Mouse (Mus musculus): Measurements from ENCODE around the gene Gys1. TPM values are rescaled to one million over a fixed set of nuclear protein-coding genes. Genes with fewer than 3 reads are reported as not detected.

Gene Gys1
- polyA plus RNA-seq, 1 experiment: 28.8 TPM

DNA sequence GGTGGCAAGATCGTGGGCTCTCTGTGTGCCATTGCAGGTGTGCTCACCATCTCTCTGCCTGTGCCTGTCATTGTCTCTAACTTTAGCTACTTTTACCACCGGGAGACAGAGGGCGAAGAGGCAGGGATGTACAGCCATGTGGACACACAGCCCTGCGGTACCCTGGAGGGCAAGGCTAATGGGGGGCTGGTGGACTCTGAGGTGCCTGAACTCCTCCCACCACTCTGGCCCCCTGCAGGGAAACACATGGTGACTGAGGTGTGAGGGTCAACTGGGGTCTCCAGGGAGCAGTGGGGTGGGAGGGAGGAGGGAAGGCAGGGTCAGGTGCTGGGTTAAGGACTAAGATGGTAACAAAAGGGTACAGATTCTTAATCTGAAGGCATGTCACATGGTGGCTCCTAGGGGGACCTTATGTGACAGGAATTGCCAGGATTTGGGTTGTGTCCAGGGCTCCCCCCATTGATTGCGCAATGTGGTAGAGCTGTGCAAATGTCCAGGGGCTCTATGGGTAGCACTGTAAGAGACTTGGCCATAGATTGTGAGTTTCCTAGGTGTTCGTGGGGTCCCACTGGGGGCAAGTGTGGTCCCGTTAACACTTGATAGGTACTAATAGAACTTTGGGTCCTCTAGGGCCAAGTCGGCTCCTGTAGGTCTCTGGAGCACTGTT is 25.0 kb upstream of the Gys1 start:
- no peak for TF ChIP-seq GATA1 (IDR thresholded peaks at IDR 0.05; ENCODE audit: low read length)

GRCm38 (mm10) chr7:45412421-45412820 is 22.2 kb upstream of the Gys1 start:
- TF ChIP-seq GATA1 (IDR thresholded peaks at IDR 0.05; ENCODE audit: low read length): no peak

DNA sequence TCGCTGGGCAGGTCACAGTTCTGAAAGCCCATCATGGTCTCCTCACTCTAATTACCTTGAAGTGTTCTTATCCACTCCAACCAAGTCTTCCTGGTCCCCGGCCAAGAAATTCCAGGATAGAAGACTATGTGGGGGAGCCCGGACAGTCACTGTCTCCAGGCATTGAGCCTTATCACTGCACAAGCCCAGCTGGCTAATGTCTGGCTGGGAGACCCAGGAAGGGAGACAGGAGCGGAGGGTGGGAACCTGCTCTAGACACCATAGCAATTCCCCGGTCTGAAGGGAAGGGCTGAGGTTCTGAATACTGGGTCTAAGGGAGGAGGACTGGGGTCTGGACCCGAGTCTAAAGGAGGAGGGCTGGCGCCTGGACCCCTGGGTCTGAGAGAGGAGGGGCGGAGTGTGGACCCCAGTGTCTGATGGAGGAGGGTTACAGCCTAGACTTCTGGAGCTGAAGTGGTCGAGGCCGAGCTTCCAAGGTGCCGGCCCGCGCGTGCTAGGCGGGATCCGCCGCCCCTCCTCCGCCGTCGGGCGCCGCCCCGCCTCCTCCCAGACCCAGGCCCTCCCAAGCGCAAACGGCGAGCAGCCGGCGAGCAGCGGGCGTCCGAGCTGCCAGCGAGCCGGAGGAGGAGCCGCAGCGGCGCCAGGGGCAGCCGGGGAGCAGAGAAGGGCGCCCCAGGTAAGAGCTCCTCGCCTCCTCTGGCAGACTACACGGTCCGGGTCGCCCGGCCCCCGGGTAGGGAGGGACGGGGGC is 21.4 kb upstream of the Gys1 start, which contains the start of gene Ntf5:
Ntf5 (plus strand) TSS at position 583 of the 751 bp plus-strand sequence.
- no peak for TF ChIP-seq GATA1 (IDR thresholded peaks at IDR 0.05; ENCODE audit: low read length)

GRCm38 (mm10) chr7:45413864-45414739 is 20.5 kb upstream of the Gys1 start:
- TF ChIP-seq GATA1 (IDR thresholded peaks at IDR 0.05; ENCODE audit: low read length): no peak

DNA sequence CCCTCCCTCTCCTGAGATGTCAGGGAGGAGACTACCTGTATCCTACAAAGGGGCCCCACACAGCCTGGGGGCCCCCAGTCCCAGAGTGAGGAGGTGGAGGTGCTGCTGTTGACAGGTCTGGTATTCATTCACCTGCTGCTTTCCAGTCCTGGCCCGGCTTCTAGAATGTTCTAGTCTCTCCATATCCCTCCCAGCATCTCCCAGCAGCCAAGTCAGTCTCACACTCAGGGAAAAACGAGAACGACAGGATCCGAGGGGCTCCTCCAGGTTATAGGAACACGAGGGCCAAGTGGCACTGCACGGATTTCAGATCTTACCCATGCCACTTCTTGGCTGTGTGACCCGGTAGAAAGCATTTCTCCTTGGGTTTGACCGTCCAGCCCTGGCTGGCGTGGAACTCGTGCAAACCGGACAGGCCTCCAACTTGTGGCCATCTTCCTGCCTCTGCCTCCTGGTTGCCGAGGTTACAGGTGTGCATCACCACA is 19.9 kb upstream of the Gys1 start:
- no peak for TF ChIP-seq GATA1 (IDR thresholded peaks at IDR 0.05; ENCODE audit: low read length)

GRCm38 (mm10) chr7:45415636-45416035 is 19.0 kb upstream of the Gys1 start:
- TF ChIP-seq GATA1 (IDR thresholded peaks at IDR 0.05; ENCODE audit: low read length): no peak

- no peak for TF ChIP-seq GATA1 (IDR thresholded peaks at IDR 0.05; ENCODE audit: low read length)
Measured at GRCm38 (mm10) chr7:45417962-45418492, 16.6 kb upstream of the Gys1 start.

DNA sequence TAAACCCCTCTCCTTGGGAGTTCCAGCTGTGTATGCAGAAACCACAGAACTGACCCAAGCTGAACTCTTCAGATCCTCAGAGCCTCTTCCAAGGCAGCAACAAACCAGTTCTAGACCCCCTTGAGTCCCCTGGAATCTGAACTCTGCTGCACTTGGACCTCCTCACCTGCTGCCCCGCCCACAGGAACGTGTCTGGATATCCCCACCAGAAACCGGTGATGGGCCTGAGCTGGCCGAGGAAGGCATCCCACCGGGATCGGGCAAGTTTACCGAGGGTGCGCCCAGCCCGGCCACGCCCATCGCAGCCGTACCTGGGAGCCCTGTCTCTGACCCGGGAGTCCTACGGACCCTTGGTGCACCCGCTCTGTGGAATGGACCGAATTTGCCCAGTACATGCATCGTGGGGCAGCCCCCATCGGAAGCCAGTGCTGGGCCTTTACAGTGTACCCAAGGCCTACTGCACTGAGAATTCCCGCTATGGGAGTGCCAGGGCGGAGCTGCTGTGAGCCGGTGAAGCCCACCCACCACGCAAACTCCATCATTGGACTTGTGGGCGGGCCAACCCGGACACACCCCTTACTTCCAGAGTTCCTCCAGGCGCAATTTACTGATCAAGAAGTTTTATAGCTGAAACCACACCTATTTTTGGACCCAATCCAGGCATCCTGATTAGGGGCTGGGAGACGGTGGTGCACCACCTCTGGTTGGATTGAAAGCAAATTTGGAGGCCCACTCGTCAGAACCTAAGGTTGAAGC is 14.6 kb upstream of the Gys1 start:
- TF ChIP-seq GATA1 (IDR thresholded peaks at IDR 0.05; ENCODE audit: low read length): no peak

DNA sequence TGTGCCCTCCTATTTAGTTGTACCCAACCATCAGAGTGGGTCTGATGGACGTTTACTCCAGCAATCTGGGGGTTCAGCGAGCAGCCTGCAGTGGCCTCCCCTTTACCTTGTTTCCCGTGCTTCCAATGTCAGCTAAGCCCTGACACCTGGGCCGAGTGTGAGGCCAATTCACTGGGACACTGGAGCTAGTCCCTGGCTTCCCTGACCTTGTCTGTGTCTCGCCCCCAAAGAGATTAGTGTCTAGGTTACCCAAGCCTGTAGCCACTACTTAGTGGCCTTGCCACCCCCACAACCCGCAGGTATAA is 14.1 kb upstream of the Gys1 start, which contains the start of gene Lhb:
Lhb (plus strand) TSS at position 206 of the 305 bp plus-strand sequence.
- no peak for TF ChIP-seq GATA1 (IDR thresholded peaks at IDR 0.05; ENCODE audit: low read length)

- no peak for TF ChIP-seq GATA1 (IDR thresholded peaks at IDR 0.05; ENCODE audit: low read length)
Measured at GRCm38 (mm10) chr7:45421194-45421593, 13.4 kb upstream of the Gys1 start.

DNA sequence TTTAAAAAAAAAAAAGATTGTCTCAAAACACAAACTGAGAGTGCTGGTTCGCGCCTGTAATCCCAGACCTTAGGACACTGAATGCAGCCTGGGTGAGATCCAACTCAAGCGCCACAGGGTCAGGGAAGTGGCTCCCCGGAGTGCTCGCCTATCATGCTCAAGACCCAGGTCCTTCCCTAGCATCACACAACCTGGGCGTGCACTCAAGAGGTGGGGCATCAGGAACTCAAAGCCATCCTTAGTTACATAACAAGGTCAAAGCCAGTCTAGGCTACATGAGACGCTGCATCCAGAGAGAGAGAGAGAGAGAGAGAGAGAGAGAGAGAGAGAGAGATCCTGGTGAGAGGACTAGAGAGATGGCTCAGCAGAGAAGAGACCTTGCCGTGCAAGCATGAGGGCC is 8.1 kb upstream of the Gys1 start:
- no peak for TF ChIP-seq GATA1 (IDR thresholded peaks at IDR 0.05; ENCODE audit: low read length)

DNA sequence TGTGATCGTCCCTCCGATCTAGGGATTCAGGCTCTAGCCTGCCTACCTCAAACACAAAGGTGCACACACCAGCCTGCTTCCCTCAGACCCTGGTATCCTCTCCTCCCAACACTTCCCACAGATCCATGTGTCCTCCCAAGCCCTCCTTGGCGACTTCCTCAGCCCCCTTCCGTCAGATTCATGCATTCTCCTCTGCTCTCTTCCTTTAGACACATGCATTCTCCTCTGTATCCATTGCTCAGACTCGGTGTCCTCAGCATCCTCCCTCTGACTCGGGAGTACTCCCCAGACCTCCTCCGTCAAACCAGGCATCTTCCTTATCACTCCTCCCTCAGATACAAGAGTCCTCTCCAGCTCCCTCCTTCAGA is 825 bp upstream of the Gys1 start:
- TF ChIP-seq GATA1 (IDR thresholded peaks at IDR 0.05; ENCODE audit: low read length): no peak

DNA sequence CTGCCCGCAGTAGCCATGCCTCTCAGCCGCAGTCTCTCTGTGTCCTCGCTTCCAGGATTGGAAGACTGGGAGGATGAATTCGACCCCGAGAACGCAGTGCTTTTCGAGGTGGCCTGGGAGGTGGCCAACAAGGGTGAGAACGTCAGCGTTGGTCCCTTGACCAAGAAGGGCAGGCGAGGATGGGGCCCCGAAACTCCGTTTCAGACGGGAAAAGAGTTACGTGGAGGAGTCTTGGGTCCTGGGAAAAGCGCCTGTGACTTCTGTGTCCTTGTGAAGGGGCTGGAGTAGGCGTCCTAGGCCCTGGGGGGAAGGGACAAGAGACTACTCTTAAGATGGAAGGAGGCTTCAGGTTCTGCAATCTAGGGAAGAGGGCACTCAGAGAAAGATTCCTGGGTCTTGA is 394 bp downstream of the Gys1 start:
- no peak for TF ChIP-seq GATA1 (IDR thresholded peaks at IDR 0.05; ENCODE audit: low read length)

GRCm38 (mm10) chr7:45436444-45436843 is 1.8 kb downstream of the Gys1 start:
- no peak for TF ChIP-seq GATA1 (IDR thresholded peaks at IDR 0.05; ENCODE audit: low read length)

- TF ChIP-seq GATA1 (IDR thresholded peaks at IDR 0.05; ENCODE audit: low read length): no peak
Measured at GRCm38 (mm10) chr7:45437046-45437445, 2.4 kb downstream of the Gys1 start.
